Mouse (Mus musculus) hindbrain, embryonic 12.5 days (tissue): ENCODE results near the gene En2. TPM values are rescaled to one million over a fixed set of nuclear protein-coding genes. Genes with fewer than 3 reads are reported as not detected.

Experiments
- ATAC-seq: fragments of 200-750 bp; cut with Nextera tagmentation; 2 replicates; pipeline ENCODE4 v1.8.0; 2017; ENCODE audit warnings: moderate TSS enrichment; ENCODE audit not compliant: low FRiP score
- H3K27ac ChIP-seq: fragments of 300-500 bp; sonication (generic); 2 replicates; pipeline ENCODE4 v1.5.1; 2016; ENCODE audit warnings: mild to moderate bottlenecking
- H3K27me3 ChIP-seq: fragments of 300-500 bp; sonication (generic); 2 replicates; pipeline ENCODE4 v1.6.1; 2016; ENCODE audit warnings: mild to moderate bottlenecking
- H3K36me3 ChIP-seq: fragments of 300-500 bp; sonication (generic); 2 replicates; pipeline ENCODE4 v1.6.1; 2016; ENCODE audit warnings: mild to moderate bottlenecking
- H3K4me1 ChIP-seq: fragments of 300-500 bp; sonication (generic); 2 replicates; pipeline ENCODE4 v1.6.1; 2016
- H3K4me2 ChIP-seq: fragments of 300-500 bp; sonication (generic); replicated peaks from 2 replicates; pipeline ENCODE4 v1.6.1; 2016; ENCODE audit warnings: mild to moderate bottlenecking
- H3K4me3 ChIP-seq: fragments of 300-500 bp; sonication (generic); 2 replicates; pipeline ENCODE4 v1.5.1; 2016; ENCODE audit warnings: mild to moderate bottlenecking
- H3K9ac ChIP-seq: fragments of 300-500 bp; sonication (generic); 2 replicates; pipeline ENCODE4 v1.6.1; 2016; ENCODE audit warnings: mild to moderate bottlenecking, moderate library complexity
- H3K9me3 ChIP-seq: fragments of 300-500 bp; sonication (generic); replicated peaks from 2 replicates; pipeline ENCODE4 v1.6.1; 2016; ENCODE audit warnings: mild to moderate bottlenecking
- WGBS: fragments of 180-500 bp; shearing (Covaris S2); methylation state at CpG from one replicate; pipeline ENCODE4 v1.1.7; 2016; 5-methylcytosine and 5-hydroxymethylcytosine counted together
- polyA plus RNA-seq: library from polyadenylated mRNA; unstranded; fragments of >200 nt; fragmentation: Nextera tagmentation; extraction: Ambion mirVana; gene quantifications from 2 replicates; pipeline ENCODE4 v1.2.1, GENCODE M21; 2016

The En2 gene
- polyA plus RNA-seq, 1 experiment from 2014 or later, result 0.66 TPM

DNA sequence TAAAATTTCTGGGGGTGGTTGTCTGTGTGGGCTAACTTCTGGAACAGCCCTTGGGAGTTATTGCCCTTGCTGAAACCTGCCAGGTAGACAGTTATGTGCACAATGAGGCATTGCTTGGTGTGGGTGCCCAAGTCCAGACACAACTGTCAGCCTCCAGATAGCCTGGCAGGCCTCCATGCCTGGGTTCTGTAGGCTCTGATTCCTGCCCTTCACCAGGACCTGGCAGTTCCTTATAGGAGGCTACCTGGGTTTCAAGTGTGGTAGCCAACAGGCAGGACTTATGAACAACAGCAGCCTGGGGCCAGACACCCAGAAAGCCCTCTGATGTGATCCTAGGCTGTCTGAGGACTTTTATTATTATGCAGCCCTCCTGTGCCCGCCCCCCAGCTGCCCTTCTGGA is 1.6 kb upstream of the En2 start:
- Histone ChIP-seq H3K27me3 (peaks cover 90% of the 10 kb centered on the region), H3K9me3 (no peaks in the 10 kb centered on the region), H3K4me1 (peaks cover 18% of the 10 kb centered on the region), H3K27ac (no peak overlapping the region), H3K4me3 (no peak overlapping the region), H3K9ac (no peak overlapping the region), H3K36me3 (no peaks in the 10 kb centered on the region), H3K4me2 (0 out of 2 replicates have a peak overlapping the region, but pooled peaks have one; percentile 3)
- 6% methylated on average over 1 of the region's 1 CpGs for WGBS
- no peak for ATAC-seq

DNA sequence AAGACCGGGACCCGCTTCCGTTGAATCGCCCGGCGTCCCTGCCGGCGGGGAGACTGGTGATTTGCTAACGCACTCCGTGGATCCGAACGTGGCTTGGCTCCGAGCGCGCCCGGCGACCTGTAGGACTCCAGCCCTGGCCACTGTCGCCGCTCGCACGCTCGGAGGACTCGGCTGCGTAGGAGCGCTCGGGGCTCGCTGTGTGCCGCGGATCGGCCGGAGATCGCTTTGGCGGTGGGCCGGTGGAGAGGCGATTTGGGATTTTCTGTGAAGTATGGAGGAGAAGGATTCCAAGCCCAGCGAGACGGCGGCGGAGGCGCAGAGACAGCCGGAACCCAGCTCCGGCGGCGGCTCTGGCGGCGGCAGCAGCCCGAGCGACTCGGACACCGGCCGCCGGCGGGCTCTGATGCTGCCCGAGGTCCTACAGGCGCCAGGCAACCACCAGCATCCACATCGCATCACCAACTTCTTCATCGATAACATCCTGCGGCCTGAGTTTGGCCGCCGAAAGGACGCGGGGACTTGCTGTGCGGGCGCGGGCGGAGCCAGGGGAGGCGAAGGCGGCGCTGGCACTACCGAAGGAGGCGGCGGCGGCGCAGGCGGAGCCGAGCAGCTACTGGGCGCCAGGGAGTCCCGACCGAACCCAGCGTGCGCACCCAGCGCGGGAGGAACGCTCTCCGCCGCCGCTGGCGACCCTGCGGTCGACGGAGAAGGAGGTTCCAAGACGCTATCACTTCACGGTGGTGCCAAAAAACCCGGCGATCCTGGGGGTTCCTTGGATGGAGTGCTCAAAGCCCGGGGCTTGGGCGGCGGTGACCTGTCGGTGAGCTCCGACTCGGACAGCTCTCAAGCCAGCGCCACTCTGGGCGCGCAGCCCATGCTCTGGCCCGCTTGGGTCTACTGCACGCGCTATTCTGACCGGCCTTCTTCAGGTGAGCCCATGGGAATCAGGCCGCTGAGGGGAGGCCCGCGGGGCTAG is 1.1 kb downstream of the En2 start:
- Histone ChIP-seq H3K4me1 (peaks cover 15% of the 10 kb centered on the region), H3K27ac (peak overlapping the region; percentile 86)
- 0 out of 2 replicates have a peak, but pooled peaks have one; percentile 17 for ATAC-seq

DNA sequence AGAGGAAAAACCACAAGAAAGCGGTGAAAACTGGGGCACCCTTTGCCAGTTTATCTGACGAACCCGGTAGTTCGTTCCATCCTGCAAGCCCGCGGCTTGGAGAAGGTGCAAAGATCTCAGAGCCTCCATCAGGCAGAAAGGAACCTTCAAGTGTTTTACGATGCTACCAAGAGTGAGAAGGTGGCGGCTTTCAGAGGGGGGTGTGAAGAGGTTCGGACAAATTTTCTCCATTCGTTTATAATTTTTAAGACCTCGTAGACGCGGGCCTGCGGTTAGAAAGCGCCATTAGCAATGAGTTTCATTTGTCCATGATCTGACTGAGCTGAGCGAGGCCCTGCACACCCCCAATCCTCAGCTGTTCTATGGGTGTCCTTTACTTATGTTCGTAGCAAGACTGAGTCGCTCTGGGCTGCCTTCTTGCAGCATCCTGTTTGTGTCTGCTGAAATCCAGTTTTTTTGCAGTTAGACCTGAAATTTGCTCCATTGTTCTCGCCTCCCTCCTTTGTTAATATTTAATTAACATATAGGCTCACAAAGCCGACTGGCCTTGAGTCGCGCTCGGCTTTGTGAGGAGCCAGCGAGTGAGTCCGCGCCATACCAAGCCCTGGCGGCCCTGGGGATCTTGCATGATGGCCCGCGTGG is 2.2 kb downstream of the En2 start:
- H3K4me2 ChIP-seq, result peak overlapping the region; percentile 57
- H3K27me3 ChIP-seq, result peaks cover 85% of the 10 kb centered on the region
- peak overlapping the region; percentile 51 for H3K4me3 ChIP-seq
- peak overlapping the region; percentile 52 for H3K27ac ChIP-seq
- H3K9ac ChIP-seq, result peak overlapping the region; percentile 77
- H3K9me3 ChIP-seq, result no peaks in the 10 kb centered on the region
- H3K36me3 ChIP-seq, result no peaks in the 10 kb centered on the region
- no peak for ATAC-seq
- WGBS, result under 1% methylated on average over 29 of the region's 29 CpGs
- H3K4me1 ChIP-seq, result peaks cover 15% of the 10 kb centered on the region

More for the DNA sequence above, 1.1 kb downstream of the En2 start:
- H3K4me3 ChIP-seq, result peak overlapping the region; percentile 51
- H3K4me2 ChIP-seq, result peak overlapping the region; percentile 57
- H3K9me3 ChIP-seq, result no peaks in the 10 kb centered on the region
- peaks cover 86% of the 10 kb centered on the region for H3K27me3 ChIP-seq
- H3K9ac ChIP-seq, result peak overlapping the region; percentile 77
- no peaks in the 10 kb centered on the region for H3K36me3 ChIP-seq
- WGBS, result under 1% methylated on average over 107 of the region's 111 CpGs

DNA sequence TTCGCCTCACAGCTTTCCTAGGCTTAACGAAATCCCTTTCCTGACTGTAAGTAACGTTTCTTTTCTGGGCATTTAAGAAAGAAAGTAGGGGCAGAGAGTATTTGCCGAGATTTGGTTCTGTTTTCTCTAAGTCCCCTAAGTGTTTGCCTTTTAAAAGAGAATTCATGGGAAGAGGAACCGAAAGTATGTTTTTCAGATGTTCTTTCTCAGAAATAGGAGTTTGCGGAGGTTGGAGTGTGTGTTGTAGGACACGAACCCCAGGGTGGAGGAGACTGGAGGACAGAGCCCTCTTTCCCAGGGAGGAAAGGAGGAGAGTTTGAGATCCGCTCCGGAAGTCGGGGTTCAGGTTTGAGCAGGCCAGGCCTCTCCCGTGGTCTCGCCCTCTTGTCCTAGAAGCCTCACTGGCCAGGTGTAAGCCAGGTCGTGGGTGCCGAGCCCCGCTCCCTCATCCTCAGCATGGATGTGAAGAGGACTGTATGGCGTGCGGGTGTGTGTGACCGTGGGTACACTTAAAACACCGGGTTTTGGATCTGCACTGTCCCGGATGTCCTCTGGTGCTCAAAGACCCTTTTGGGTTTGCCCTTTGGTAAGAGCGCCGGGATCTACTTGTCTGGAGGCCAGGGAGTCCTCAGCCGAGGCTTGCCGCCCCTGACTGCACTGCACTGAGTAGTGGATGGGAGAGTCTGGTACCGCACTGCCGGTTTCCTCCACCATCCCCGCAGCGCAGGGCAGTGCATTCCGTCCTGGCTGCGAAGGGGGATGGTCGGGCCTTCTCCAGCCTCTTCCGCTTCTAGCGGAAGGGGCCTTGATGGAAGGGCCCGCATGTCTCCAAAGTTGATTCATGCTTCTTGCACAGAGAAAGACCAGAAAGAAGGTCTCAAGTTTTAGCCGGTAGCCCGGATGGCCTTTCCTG is 3.0 kb downstream of the En2 start:
- peak overlapping the region; percentile 77 for H3K9ac ChIP-seq
- peaks cover 15% of the 10 kb centered on the region for H3K4me1 ChIP-seq
- H3K27ac ChIP-seq, result peak overlapping the region; percentile 52
- under 1% methylated on average over 36 of the region's 36 CpGs for WGBS
- peak overlapping the region; percentile 57 for H3K4me2 ChIP-seq
- no peak for ATAC-seq
- H3K4me3 ChIP-seq, result peak overlapping the region; percentile 51
- no peaks in the 10 kb centered on the region for H3K36me3 ChIP-seq
- H3K9me3 ChIP-seq, result no peaks in the 10 kb centered on the region
- H3K27me3 ChIP-seq, result peaks cover 85% of the 10 kb centered on the region

DNA sequence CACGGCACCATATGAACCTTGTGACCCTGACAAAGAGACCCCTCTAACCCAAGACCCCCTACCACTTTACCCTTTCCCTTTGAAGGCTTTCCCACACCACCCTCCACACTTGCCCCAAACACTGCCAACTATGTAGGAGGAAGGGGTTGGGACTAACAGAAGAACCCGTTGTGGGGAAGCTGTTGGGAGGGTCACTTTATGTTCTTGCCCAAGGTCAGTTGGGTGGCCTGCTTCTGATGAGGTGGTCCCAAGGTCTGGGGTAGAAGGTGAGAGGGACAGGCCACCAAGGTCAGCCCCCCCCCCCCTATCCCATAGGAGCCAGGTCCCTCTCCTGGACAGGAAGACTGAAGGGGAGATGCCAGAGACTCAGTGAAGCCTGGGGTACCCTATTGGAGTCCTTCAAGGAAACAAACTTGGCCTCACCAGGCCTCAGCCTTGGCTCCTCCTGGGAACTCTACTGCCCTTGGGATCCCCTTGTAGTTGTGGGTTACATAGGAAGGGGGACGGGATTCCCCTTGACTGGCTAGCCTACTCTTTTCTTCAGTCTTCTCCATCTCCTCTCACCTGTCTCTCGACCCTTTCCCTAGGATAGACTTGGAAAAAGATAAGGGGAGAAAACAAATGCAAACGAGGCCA is 3.8 kb downstream of the En2 start:
- peak overlapping the region; percentile 57 for H3K4me2 ChIP-seq
- 7% methylated on average over 5 of the region's 5 CpGs for WGBS

DNA sequence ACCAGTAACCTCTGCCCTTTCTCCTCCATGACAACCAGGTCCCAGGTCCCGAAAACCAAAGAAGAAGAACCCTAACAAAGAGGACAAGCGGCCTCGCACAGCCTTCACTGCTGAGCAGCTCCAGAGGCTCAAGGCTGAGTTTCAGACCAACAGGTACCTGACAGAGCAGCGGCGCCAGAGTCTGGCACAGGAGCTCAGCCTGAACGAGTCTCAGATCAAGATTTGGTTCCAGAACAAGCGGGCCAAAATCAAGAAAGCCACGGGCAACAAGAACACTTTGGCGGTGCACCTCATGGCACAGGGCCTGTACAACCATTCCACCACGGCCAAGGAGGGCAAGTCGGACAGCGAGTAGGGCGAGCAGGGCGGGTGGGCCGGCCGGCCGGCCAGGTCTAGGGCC is 4.6 kb downstream of the En2 start:
- ATAC-seq, result no peak
- WGBS, result 1% methylated on average over 17 of the region's 17 CpGs
- peak overlapping the region; percentile 77 for H3K9ac ChIP-seq

More for the DNA sequence above, 3.8 kb downstream of the En2 start:
- Histone ChIP-seq H3K4me1 (peaks cover 15% of the 10 kb centered on the region), H3K27ac (peak overlapping the region; percentile 52; the same call in 1 of the 2 replicates), H3K9me3 (no peaks in the 10 kb centered on the region), H3K27me3 (peaks cover 85% of the 10 kb centered on the region), H3K9ac (peak overlapping the region; percentile 77), H3K36me3 (no peaks in the 10 kb centered on the region), H3K4me3 (peak overlapping the region; percentile 51)
- no peak for ATAC-seq

DNA sequence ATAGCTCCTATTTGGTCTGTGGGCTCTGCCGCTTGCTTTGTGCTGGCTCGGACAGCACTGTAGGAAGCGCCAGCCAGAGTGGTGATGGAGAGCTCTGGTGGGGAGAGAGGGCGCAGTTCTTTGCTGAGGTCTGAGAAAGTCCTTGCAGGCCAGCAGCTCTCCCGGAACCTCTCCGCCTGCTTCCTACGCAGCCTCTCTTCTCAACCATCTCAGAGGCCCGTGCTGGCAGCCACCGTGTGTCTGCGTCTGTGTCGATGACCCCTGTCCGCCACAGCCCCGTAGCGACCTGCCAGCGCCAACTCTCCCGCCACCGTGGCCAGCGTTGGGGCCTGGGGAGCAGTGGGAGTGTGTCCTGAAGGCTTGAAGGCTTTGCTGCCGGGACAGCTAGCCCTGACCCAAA is 5.4 kb downstream of the En2 start:
- Histone ChIP-seq H3K4me1 (peaks cover 20% of the 10 kb centered on the region), H3K36me3 (no peaks in the 10 kb centered on the region), H3K4me3 (peak overlapping the region; percentile 30), H3K9me3 (no peaks in the 10 kb centered on the region), H3K9ac (peak overlapping the region; percentile 64), H3K27ac (no peak overlapping the region), H3K27me3 (peaks cover 86% of the 10 kb centered on the region), H3K4me2 (peak overlapping the region; percentile 47)
- ATAC-seq, result no peak
- WGBS, result 2% methylated on average over 19 of the region's 19 CpGs

More for the DNA sequence above, 4.6 kb downstream of the En2 start:
- H3K4me1 ChIP-seq, result peaks cover 17% of the 10 kb centered on the region
- peak overlapping the region; percentile 51 for H3K4me3 ChIP-seq
- peaks cover 85% of the 10 kb centered on the region for H3K27me3 ChIP-seq
- no peak overlapping the region for H3K27ac ChIP-seq
- H3K36me3 ChIP-seq, result no peaks in the 10 kb centered on the region
- no peaks in the 10 kb centered on the region for H3K9me3 ChIP-seq
- H3K4me2 ChIP-seq, result peak overlapping the region; percentile 57

DNA sequence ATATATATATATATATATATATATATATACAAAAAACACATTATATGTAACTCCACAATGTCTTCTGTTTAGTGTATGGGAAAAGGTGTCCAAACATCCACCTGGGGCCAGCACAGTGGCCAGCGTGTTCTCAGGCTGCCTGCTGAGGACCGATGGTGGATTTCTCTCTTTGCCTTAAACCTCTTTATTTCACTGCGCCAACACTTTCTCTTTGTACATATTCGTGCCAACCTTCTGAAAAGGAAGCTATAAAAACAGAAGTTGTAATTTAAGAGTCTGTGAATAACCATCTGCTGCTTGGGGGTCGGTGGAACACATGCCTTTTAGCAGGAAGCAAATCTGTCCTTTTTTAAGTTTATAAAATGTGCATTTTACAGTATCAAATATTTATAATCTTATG is 6.2 kb downstream of the En2 start:
- WGBS, result 15% methylated on average over 5 of the region's 5 CpGs
- Histone ChIP-seq H3K36me3 (no peaks in the 10 kb centered on the region), H3K27me3 (peaks cover 86% of the 10 kb centered on the region), H3K27ac (no peak overlapping the region), H3K9me3 (no peaks in the 10 kb centered on the region), H3K4me2 (peak overlapping the region; percentile 35), H3K4me3 (no peak overlapping the region), H3K9ac (no peak overlapping the region), H3K4me1 (peaks cover 13% of the 10 kb centered on the region)
- no peak for ATAC-seq

DNA sequence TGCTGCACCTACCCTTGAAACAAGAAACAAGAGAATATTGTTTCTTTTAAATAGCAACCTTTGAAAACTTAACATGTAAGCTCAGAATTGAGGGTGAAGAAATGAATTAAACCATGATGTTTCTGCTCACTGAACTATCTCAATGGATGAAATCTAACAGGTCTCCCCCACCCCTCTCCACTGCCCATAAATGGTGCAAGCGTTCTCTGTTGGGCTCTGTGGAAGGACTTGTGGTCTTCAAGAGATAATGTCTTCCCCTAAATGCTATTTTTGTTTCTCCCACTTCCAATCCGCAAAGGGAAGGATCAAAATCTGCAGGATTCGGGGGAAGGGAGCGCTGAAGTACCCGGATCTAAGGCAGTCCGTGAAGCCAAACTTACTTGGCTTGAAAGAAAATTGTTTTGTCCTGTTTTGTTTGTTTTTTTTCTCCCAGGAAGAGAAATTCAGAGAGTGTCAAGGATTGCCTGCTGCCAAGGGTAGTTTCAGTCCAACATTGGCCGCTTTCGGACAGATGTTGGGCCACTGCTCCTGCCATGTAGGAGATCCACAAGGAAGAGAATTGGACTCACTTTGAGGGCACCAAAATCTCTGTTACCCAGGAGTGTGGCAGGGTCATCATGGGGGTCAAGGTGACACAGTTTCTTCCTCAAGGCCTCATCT is 6.9 kb downstream of the En2 start:
- Histone ChIP-seq H3K4me3 (no peak overlapping the region), H3K4me2 (peak overlapping the region; percentile 35), H3K9me3 (no peaks in the 10 kb centered on the region), H3K27me3 (peaks cover 86% of the 10 kb centered on the region), H3K9ac (no peak overlapping the region; the same call in 1 of the 2 replicates), H3K36me3 (no peaks in the 10 kb centered on the region), H3K4me1 (peaks cover 9% of the 10 kb centered on the region; the same call in 1 of the 2 replicates), H3K27ac (no peak overlapping the region; the same call in 1 of the 2 replicates)
- 2% methylated on average over 8 of the region's 8 CpGs for WGBS
- ATAC-seq, result no peak

DNA sequence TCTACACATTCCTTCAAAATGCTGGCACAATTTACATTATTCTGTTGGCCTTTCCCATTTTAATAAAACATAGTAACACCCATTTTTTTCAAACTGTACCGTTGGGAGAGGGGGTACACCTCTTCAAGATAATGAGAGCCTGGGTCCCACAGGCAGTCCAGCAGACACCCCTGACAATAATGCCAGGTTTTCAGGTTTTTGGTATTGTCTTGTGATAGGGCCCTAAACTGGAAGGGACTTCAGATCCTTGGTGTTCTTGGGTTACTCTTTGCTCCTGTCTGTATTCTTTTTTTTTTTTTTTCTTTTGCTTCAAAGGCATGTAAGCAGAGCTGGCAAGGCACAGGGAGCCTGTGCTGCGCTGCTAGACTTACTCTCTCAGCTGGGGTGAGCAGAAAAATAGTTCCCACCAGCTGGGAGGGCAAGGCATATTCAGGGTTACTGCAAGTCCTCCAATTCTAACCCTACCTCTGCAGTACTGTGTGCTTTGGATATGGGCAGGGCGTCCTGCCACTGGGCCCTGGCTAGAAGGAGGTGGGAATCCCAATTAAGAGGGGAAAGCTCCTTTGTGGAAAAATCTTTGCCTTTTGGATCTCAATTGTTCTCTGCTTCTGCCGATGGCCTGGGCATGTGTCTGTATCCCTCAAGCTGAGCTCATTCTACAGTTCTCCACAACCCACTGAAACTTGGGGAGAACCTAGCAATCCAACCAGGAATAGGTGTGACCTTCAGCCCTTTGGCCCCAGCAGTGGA is 7.6 kb downstream of the En2 start:
- Histone ChIP-seq H3K36me3 (no peaks in the 10 kb centered on the region), H3K9ac (peak overlapping the region; percentile 32; the same call in 1 of the 2 replicates), H3K27ac (peak overlapping the region; percentile 66), H3K4me3 (0 out of 2 replicates have a peak overlapping the region, but pooled peaks have one; percentile 6), H3K4me2 (peak overlapping the region; percentile 35), H3K4me1 (peaks cover 9% of the 10 kb centered on the region; the same call in 1 of the 2 replicates), H3K9me3 (no peaks in the 10 kb centered on the region), H3K27me3 (peaks cover 91% of the 10 kb centered on the region)
- ATAC-seq, result no peak
- 3% methylated on average over 4 of the region's 4 CpGs for WGBS
